ENCODE assay signal across 19 mouse cellular contexts in genomic region chr16:76215558-76215957, GRCm38 (mm10).
DNase-seq lines count a peak whose midpoint lies in the region; ATAC-seq lines count a peak whose summit lies in the region.
"Had no signal": no experiment of that assay in that cellular context is flagged by ENCODE, and none has a peak within 500 bp of the region (broad histone marks: within the 10 kb centered on the region; RNA-seq: fewer than 3 reads in every experiment).

No protein-coding gene starts in this region.

- H3K9ac ChIP-seq in kidney, embryonic 15.5 days, result no peak overlapping the region
- H3K9ac ChIP-seq in lung, embryonic 16.5 days (ENCODE audit: low read length), result no peak overlapping the region
- H3K9ac ChIP-seq: forebrain, postnatal 0 days; liver, embryonic 15.5 days had no signal

- peak; percentile 20 to 22 for DNase-seq in cerebellum, adult 18-20 months
- DNase-seq in cerebellum, adult 11-12 months, result no peak
- DNase-seq in heart, embryonic 10.5 days (ENCODE audit: low spot score), result no peak
- no peak for DNase-seq in heart, postnatal 36 days
- no peak for DNase-seq in kidney, adult 9 months
- no peak for DNase-seq in lung, postnatal 10 days
- DNase-seq: adrenal gland, adult 2 months; forebrain, postnatal 0 days; gastrocnemius, adult 2 months; lung, postnatal 36 days had no signal

- H3K4me3 ChIP-seq in heart, embryonic 10.5 days, result no peak overlapping the region
- no peak overlapping the region for H3K4me3 ChIP-seq in kidney, embryonic 15.5 days (replicated peaks)
- H3K4me3 ChIP-seq in lung, embryonic 16.5 days (ENCODE audit: low read length), result no peak overlapping the region
- H3K4me3 ChIP-seq: forebrain, embryonic 10.5 days; gastrocnemius, adult 2 months; hindbrain, embryonic 10.5 days; liver, embryonic 15.5 days; midbrain, embryonic 10.5 days had no signal

- no peak for ATAC-seq in kidney, embryonic 15.5 days (replicated peaks; ENCODE audit: low FRiP score)
- 0 out of 2 replicates have a peak, but pooled peaks have one; percentile 31 for ATAC-seq in lung, embryonic 16.5 days (ENCODE audit: low read depth)
- ATAC-seq: forebrain, postnatal 0 days; hindbrain, postnatal 0 days; intestine, postnatal 0 days had no signal

- H3K9me3 ChIP-seq in heart, embryonic 10.5 days, result no peaks in the 10 kb centered on the region
- no peaks in the 10 kb centered on the region for H3K9me3 ChIP-seq in kidney, embryonic 15.5 days (replicated peaks)
- H3K9me3 ChIP-seq in lung, embryonic 16.5 days (ENCODE audit: control insufficient read depth, low read length), result no peaks in the 10 kb centered on the region
- H3K9me3 ChIP-seq: forebrain, embryonic 10.5 days; hindbrain, embryonic 10.5 days; liver, embryonic 15.5 days; midbrain, embryonic 10.5 days had no signal

- WGBS in heart, embryonic 10.5 days, result 65% methylated on average over 5 of the region's 5 CpGs
- WGBS in kidney, embryonic 15.5 days, result 58% methylated on average over 5 of the region's 5 CpGs
- 57% methylated on average over 5 of the region's 5 CpGs for WGBS in lung, embryonic 16.5 days

- H3K36me3 ChIP-seq in heart, embryonic 10.5 days, result no peaks in the 10 kb centered on the region
- H3K36me3 ChIP-seq in kidney, embryonic 15.5 days, result no peaks in the 10 kb centered on the region
- H3K36me3 ChIP-seq in lung, embryonic 16.5 days (ENCODE audit: control insufficient read depth, insufficient read depth, low read length), result no peaks in the 10 kb centered on the region
- H3K36me3 ChIP-seq: forebrain, embryonic 10.5 days; hindbrain, embryonic 10.5 days; liver, embryonic 15.5 days; midbrain, embryonic 10.5 days had no signal

- no peaks in the 10 kb centered on the region for H3K27me3 ChIP-seq in heart, embryonic 10.5 days (ENCODE audit: insufficient read depth, poor library complexity, severe bottlenecking)
- no peaks in the 10 kb centered on the region for H3K27me3 ChIP-seq in kidney, embryonic 15.5 days
- no peaks in the 10 kb centered on the region for H3K27me3 ChIP-seq in lung, embryonic 16.5 days (ENCODE audit: control insufficient read depth, insufficient read depth, low read depth, low read length)
- H3K27me3 ChIP-seq: liver, embryonic 15.5 days had no signal

- no peak overlapping the region for H3K4me2 ChIP-seq in kidney, embryonic 15.5 days
- H3K4me2 ChIP-seq in lung, embryonic 16.5 days (ENCODE audit: low read depth, low read length), result no peak overlapping the region
- H3K4me2 ChIP-seq: liver, embryonic 15.5 days had no signal

- H3K4me1 ChIP-seq in heart, embryonic 10.5 days, result peaks cover 4% of the 10 kb centered on the region; the same call in 1 of the 2 replicates
- H3K4me1 ChIP-seq in kidney, embryonic 15.5 days, result peaks cover 6% of the 10 kb centered on the region; the same call in 1 of the 2 replicates
- peaks cover 4% of the 10 kb centered on the region for H3K4me1 ChIP-seq in lung, embryonic 16.5 days (replicated peaks; ENCODE audit: control insufficient read depth, insufficient read depth, low read length)
- H3K4me1 ChIP-seq: hindbrain, embryonic 10.5 days; liver, embryonic 15.5 days; midbrain, embryonic 10.5 days had no signal

- H3K27ac ChIP-seq in heart, embryonic 10.5 days, result peak overlapping the region; percentile 23; the same call in 1 of the 2 replicates
- H3K27ac ChIP-seq in kidney, embryonic 15.5 days, result peak overlapping the region; percentile 51; the same call in 1 of the 2 replicates
- peak overlapping the region; percentile 33; the same call in 1 of the 2 replicates for H3K27ac ChIP-seq in lung, embryonic 16.5 days (ENCODE audit: low read length)
- H3K27ac ChIP-seq: gastrocnemius, adult 2 months; hindbrain, embryonic 10.5 days; hindbrain, postnatal 0 days; liver, embryonic 15.5 days; midbrain, embryonic 10.5 days; stomach, postnatal 0 days had no signal

- intact Hi-C loops in heart, postnatal 36 days (cut with DNase I), result no loop called here

Comparison
In these comparisons a context has a peak if more than half of its experiments do, and no peak if none do; other contexts are left out.
1. DNase-seq: peak in cerebellum, adult 18-20 months (2 of 2); none in cerebellum, adult 11-12 months (single experiment), heart, embryonic 10.5 days (single experiment), heart, postnatal 36 days (0 of 2), kidney, adult 9 months (single experiment) and lung, postnatal 10 days (single experiment).
2. Peak in every context shown above with its lines, with median percentiles within 50 percentile points of each other: H3K27ac ChIP-seq.